8 mouse cellular contexts compared by ENCODE assay signal in genomic region chr2:77519341-77519740, GRCm38 (mm10).
DNase-seq lines count a peak whose midpoint lies in the region; ATAC-seq and TF ChIP-seq lines count a peak whose summit lies in the region.

No protein-coding gene starts in this region.

- no peaks in the 10 kb centered on the region for H3K36me3 ChIP-seq in lung, embryonic 15.5 days
- H3K36me3 ChIP-seq in kidney, adult 2 months (ENCODE audit: control insufficient read depth, insufficient read depth, low read length): no peaks in the 10 kb centered on the region
- H3K36me3 ChIP-seq in liver, postnatal 0 days (replicated peaks; ENCODE audit: insufficient read depth, low read length): no peaks in the 10 kb centered on the region
- H3K36me3 ChIP-seq in stomach, embryonic 16.5 days (ENCODE audit: control insufficient read depth, insufficient read depth, low read length): no peaks in the 10 kb centered on the region

- ATAC-seq in lung, embryonic 15.5 days (ENCODE audit: borderline replicate concordance, extremely low read depth, low FRiP score, low TSS enrichment): no peak
- peak; percentile 53; the same call in 1 of the 2 replicates for ATAC-seq in erythroid progenitor cell, adult 5-6 weeks (replicated peaks; ENCODE audit: low FRiP score, poor library complexity, severe bottlenecking)
- peak; percentile 41 for ATAC-seq in liver, postnatal 0 days
- ATAC-seq in stomach, embryonic 16.5 days (ENCODE audit: insufficient read depth, low FRiP score): peak; percentile 37; the same call in 1 of the 2 replicates

- peak; percentile 70 for TF ChIP-seq EP300 in liver, postnatal 0 days (IDR thresholded peaks at IDR 0.05; ENCODE audit: low read depth)

- TF ChIP-seq CTCF in kidney, adult 2 months (conservative IDR thresholded peaks at IDR 0.05; ENCODE audit: insufficient read depth, insufficient read length, low read depth, low read length): no peak
- no peak for TF ChIP-seq CTCF in liver, postnatal 0 days (IDR thresholded peaks at IDR 0.05; ENCODE audit: low read depth)

- DNase-seq in lung, postnatal 14 days: no peak
- DNase-seq in kidney, adult 2 months: peak; percentile 56
- peak; percentile 41 for DNase-seq in liver, postnatal 0 days
- DNase-seq in thymus, postnatal 4 days: no peak
- no peak for DNase-seq in thymus, adult 18-20 months

- H3K4me1 ChIP-seq in lung, embryonic 15.5 days: peaks cover 3% of the 10 kb centered on the region; the same call in 1 of the 2 replicates
- H3K4me1 ChIP-seq in kidney, adult 2 months (ENCODE audit: control insufficient read depth, insufficient read depth, low read length): peaks cover 6% of the 10 kb centered on the region; the same call in 1 of the 2 replicates
- H3K4me1 ChIP-seq in liver, postnatal 0 days (ENCODE audit: insufficient read depth): peaks cover 27% of the 10 kb centered on the region
- peaks cover 6% of the 10 kb centered on the region; the same call in 1 of the 2 replicates for H3K4me1 ChIP-seq in stomach, embryonic 16.5 days (ENCODE audit: control insufficient read depth, insufficient read depth, low read length)

- H3K4me2 ChIP-seq in lung, embryonic 15.5 days: peak overlapping the region; percentile 58
- peak overlapping the region; percentile 67 for H3K4me2 ChIP-seq in liver, postnatal 0 days (ENCODE audit: low read depth, low read length)
- peak overlapping the region; percentile 56 for H3K4me2 ChIP-seq in stomach, embryonic 16.5 days (ENCODE audit: low read depth, low read length)

- WGBS in lung, embryonic 15.5 days: under 1% methylated on average over 14 of the region's 14 CpGs
- WGBS in kidney, adult 2 months: 2% methylated on average over 14 of the region's 14 CpGs
- 2% methylated on average over 14 of the region's 14 CpGs for WGBS in liver, postnatal 0 days (ENCODE audit: insufficient replicate concordance)
- under 1% methylated on average over 14 of the region's 14 CpGs for WGBS in stomach, embryonic 16.5 days

- peak overlapping the region; percentile 44 for H3K4me3 ChIP-seq in lung, embryonic 15.5 days
- peak overlapping the region; percentile 46 for H3K4me3 ChIP-seq in kidney, adult 2 months (ENCODE audit: insufficient read depth, low read depth, low read length)
- peak overlapping the region; percentile 47 for H3K4me3 ChIP-seq in liver, postnatal 0 days (ENCODE audit: low read depth, low read length)
- peak overlapping the region; percentile 40 for H3K4me3 ChIP-seq in stomach, embryonic 16.5 days (replicated peaks; ENCODE audit: low read length)

- TF ChIP-seq POLR2A in kidney, adult 2 months (IDR thresholded peaks at IDR 0.05; ENCODE audit: low read depth, low read length): no peak

- no peaks in the 10 kb centered on the region for H3K9me3 ChIP-seq in lung, embryonic 15.5 days
- H3K9me3 ChIP-seq in liver, postnatal 0 days (ENCODE audit: low read length): no peaks in the 10 kb centered on the region
- no peaks in the 10 kb centered on the region for H3K9me3 ChIP-seq in stomach, embryonic 16.5 days (replicated peaks; ENCODE audit: control insufficient read depth, low read length)

- H3K9ac ChIP-seq in lung, embryonic 15.5 days: peak overlapping the region; percentile 33; the same call in 1 of the 2 replicates
- H3K9ac ChIP-seq in liver, postnatal 0 days (replicated peaks): peak overlapping the region; percentile 31
- peak overlapping the region; percentile 7 for H3K9ac ChIP-seq in stomach, embryonic 16.5 days (ENCODE audit: low read length)

- H3K27ac ChIP-seq in lung, embryonic 15.5 days: peak overlapping the region; percentile 20
- H3K27ac ChIP-seq in kidney, adult 2 months (ENCODE audit: insufficient read depth, low read depth, low read length): no peak overlapping the region
- H3K27ac ChIP-seq in liver, postnatal 0 days (ENCODE audit: low read depth): peak overlapping the region; percentile 75
- no peak overlapping the region for H3K27ac ChIP-seq in stomach, embryonic 16.5 days (ENCODE audit: low read length)

- H3K27me3 ChIP-seq in lung, embryonic 15.5 days: no peaks in the 10 kb centered on the region
- H3K27me3 ChIP-seq in kidney, adult 2 months (replicated peaks; ENCODE audit: control insufficient read depth, insufficient read depth, low read length): no peaks in the 10 kb centered on the region
- no peaks in the 10 kb centered on the region for H3K27me3 ChIP-seq in liver, postnatal 0 days (ENCODE audit: insufficient read depth, low read length)
- H3K27me3 ChIP-seq in stomach, embryonic 16.5 days (ENCODE audit: control insufficient read depth, insufficient read depth, low read length): no peaks in the 10 kb centered on the region

Comparison
In these comparisons a context has a peak if more than half of its experiments do, and no peak if none do; other contexts are left out.
1. H3K27ac ChIP-seq: peak in lung, embryonic 15.5 days (single experiment) and liver, postnatal 0 days (single experiment); none in kidney, adult 2 months (single experiment) and stomach, embryonic 16.5 days (single experiment).
2. DNase-seq: peak in kidney, adult 2 months (single experiment) and liver, postnatal 0 days (single experiment); none in lung, postnatal 14 days (single experiment), thymus, postnatal 4 days (single experiment) and thymus, adult 18-20 months (0 of 2).
3. Peak in every context shown above with its lines, with median percentiles within 50 percentile points of each other: H3K4me2 ChIP-seq, H3K4me3 ChIP-seq and H3K9ac ChIP-seq.